Mouse (Mus musculus): ENCODE measurements around the gene Ccnyl1.

Gene Ccnyl1

GRCm38 (mm10) chr1:64738180-64738555 lies 47.9 kb downstream of the Ccnyl1 start:
- no peak for DNase-seq (ENCODE audit: low read depth, low spot score)

DNA sequence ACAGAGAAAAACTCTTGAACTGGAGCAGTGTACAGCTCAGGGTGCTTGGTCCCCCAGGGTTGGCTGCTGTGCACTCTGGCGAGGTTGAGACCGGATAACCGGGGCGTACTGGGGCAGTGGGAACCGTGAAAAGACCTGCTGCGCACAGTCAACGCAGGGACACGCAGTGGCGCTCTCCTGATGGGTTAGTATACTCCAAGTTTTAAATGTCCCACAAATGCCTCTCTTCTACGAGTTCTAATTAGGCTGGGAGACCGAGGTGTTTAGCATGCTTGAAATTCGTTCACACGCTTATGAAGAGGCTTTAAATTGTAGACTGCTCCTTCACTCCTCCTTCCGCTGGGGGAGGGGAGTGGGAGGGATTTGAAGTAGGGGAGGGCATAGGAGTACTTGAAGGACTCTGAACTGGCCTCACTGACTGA lies 48.4 kb downstream of the Ccnyl1 start:
- no peak for DNase-seq (ENCODE audit: low read depth, low spot score)

GRCm38 (mm10) chr1:64742741-64743408 lies 52.6 kb downstream of the Ccnyl1 start:
- no peak for DNase-seq (ENCODE audit: low read depth, low spot score)

DNA sequence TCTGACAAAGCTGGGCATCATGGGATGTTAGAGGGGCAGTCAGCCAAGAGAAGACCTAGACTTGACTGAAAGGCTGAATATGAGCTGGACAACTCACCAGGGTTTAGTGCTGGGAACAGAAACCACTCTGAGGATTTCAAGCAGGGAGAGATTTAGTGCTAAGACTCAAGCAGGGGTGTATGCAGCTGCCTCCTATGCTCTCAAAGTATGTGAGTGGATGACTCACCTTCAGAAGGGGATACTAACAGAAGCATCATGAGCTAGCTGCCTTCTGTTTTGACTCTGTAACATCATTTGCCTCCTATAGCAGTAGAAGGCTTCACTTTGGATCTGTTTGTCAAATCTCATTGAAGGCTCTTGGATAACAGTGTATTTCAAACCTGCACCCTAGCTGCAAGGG lies 54.4 kb downstream of the Ccnyl1 start:
- no peak for DNase-seq (ENCODE audit: low read depth, low spot score)

DNA sequence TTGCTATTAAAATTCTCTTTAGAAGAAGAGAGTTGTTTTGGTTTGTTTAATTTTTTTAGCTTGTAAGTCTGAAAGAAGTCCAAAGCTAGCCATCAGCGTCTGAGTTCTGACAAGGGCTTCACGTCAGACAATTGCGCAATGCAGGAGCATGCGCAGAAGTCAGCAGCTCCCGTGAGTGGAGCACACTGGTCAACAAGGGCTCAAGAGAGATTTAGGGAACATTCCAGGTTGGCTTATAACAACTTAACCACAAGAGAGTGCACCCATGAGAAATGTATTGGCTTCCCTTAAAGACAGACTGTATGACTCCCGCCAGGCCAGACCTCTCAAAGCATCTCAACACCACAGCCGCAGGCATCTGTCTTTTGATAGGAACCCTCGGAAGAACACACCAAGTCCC lies 62.9 kb downstream of the Ccnyl1 start:
- no peak for DNase-seq (ENCODE audit: low read depth, low spot score)

DNA sequence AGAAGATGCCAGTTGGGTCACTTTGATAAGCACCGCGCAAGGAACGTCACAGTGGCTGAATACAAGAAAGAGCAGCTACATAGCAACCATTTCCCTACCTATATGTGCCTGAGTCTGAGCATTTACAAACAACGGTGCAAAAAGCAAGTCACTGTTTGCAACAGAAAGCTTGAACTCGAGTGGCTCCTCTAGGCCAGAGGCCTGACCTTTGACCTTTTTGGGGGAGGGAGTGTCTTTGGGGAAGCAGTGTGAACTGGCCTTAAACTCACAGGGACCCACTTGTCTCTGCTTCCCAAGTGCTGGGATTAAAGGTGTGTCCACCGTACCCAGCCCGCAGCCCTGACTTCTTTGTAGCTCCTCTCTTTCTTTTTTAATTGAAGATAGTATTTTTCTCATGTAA lies 63.4 kb downstream of the Ccnyl1 start:
- no peak for DNase-seq (ENCODE audit: low read depth, low spot score)

DNA sequence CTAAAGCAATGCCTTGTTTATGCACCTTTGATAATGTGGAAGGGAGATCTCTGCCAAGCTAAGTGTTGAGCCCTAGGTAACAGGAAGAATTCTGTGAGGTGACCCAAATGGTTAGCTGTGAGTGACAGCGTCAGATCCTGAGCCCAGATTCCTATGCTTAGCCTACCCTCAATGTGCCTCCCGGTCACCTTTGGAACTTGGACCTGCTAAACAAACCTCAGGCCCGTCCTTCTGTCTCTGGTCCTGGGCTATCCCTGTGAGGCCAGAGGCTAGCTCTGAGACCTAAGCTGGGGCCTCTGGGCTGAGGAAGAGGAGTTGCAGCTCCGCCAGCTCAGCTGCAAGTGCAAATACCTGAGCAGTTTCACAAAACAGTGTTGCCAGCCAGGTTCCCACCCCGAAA lies 64.4 kb downstream of the Ccnyl1 start:
- DNase-seq (ENCODE audit: low read depth, low spot score), result no peak

GRCm38 (mm10) chr1:64755971-64756639 lies 65.8 kb downstream of the Ccnyl1 start:
- no peak for DNase-seq (ENCODE audit: low read depth, low spot score)

DNA sequence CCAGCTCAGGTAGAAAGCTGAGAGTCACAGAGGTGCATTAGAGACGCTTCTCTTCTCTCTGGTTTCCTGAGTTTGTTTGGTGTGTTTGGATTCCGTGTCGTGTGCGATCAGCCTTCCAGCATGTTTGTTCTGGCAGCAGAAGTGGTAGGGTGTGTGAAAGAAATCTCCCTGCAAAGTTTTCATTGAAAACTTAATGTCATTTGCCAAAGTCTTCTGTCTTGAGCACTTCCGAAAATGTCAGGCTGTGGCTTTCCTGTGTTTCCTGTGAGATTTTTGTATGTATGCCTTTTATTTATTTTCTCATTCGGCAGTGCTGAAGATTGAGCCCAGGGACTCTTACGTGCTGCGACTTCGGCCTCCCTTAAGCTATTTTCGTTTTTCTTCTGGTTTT lies 66.4 kb downstream of the Ccnyl1 start:
- no peak for DNase-seq (ENCODE audit: low read depth, low spot score)

- DNase-seq (ENCODE audit: low read depth, low spot score), result no peak
Measured at GRCm38 (mm10) chr1:64757254-64757653, 67.0 kb downstream of the Ccnyl1 start.

- DNase-seq (ENCODE audit: low read depth, low spot score), result no peak
Measured at GRCm38 (mm10) chr1:64757766-64758165, 67.5 kb downstream of the Ccnyl1 start.

- no peak for DNase-seq (ENCODE audit: low read depth, low spot score)
Measured at GRCm38 (mm10) chr1:64761646-64762045, 71.4 kb downstream of the Ccnyl1 start.

GRCm38 (mm10) chr1:64770169-64770568 lies 79.9 kb downstream of the Ccnyl1 start:
- DNase-seq (ENCODE audit: low read depth, low spot score), result no peak

DNA sequence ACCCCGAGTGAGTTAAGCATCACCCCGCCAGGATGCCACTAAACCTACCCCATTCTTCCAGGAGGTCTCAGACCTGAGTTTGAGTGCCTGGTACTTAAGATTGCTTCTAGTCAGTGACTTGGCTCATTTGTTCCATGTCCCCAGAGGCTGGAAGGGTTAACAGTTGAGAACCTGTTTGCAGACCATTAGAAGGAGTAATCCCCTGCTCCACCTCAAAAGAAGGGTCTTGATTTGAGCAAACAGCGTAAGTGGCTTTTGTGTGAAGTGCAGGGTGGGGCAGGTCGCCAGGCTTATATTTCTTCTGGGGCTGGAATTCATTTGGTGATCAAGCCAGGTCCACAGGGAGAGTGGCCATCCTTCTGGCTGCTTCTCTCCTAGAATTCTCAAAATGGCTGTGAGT lies 83.0 kb downstream of the Ccnyl1 start:
- DNase-seq (ENCODE audit: low read depth, low spot score), result no peak
